Mouse (Mus musculus): ENCODE data around the gene Card14.
"Not testable (repeated sequence)": the region's sequence is repeated elsewhere in the genome, so short reads cannot be mapped to it uniquely, and the experiment has no call there.

Card14 gene

DNA sequence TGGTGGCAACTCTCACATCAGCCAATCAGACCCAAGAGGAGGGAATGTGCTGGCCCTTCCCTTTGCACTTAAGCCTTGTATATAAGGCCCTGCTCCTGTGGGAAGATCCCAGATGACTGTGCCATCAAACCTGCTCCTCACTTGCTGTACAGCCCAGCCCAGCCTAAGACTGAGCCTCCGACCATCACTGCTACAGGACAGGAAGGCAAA is at the start of gene Card14:
TSS of gene Card14 (plus strand) at position 111 of the 210 bp plus-strand sequence.
- no peak for DNase-seq (ENCODE audit: low spot score in 2 of 2)

DNA sequence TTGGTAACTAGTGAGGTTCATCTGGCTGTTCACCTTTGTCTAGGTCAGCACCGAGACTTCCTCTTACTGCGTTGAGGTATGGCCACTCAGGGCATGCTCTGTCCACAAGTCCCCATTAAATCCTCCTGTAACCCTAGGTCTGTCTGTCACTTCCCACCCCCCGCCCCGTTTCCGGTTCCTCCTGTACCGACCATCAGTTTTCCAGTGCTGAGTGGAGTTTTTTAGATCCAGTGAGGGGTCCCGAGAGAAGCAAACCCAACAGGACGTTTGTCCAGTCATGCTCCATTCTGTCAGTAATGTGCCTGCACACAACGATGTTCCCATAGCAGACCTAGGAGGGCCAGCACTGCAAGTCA is 49.4 kb upstream of the Card14 start:
- DNase-seq (ENCODE audit: low spot score in 2 of 2): no peak

DNA sequence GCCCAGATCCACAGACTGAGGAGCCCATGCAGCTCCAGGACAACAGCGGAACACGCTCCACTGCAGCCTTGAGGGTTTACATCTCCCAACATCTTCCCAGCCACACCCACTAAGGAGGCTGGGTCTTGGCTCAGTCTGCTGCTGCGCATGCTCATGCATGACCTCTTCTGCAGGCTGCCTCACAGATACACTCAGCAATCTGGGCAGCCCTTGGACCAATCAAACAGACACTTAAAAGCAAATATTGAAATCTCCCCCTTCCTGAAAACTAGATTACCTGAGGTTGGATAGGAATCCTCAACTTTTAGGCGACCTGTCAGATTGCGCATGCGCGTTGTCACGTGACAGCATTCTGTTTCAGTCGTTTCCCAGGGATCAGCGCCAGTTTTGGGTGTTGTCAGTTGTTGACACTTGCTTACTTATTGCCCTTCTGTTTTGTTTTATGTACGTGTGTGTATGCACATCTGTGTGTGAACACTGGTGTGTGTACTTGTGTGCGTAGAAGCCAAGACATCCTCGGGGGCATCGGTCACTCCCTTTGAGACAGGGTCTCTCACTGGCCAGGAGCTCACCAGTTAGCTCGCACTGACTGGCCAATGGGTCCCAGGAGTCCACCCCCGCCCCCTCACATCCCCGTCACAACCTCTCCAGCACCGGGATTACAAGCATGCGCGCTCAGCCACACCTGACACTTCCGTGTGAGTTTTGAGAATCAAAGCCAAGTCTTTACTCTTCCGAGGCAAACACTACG is 48.8 kb upstream of the Card14 start:
- DNase-seq (ENCODE audit: low spot score in 2 of 2): peak in 1 of 2 experiments; percentile 56

DNA sequence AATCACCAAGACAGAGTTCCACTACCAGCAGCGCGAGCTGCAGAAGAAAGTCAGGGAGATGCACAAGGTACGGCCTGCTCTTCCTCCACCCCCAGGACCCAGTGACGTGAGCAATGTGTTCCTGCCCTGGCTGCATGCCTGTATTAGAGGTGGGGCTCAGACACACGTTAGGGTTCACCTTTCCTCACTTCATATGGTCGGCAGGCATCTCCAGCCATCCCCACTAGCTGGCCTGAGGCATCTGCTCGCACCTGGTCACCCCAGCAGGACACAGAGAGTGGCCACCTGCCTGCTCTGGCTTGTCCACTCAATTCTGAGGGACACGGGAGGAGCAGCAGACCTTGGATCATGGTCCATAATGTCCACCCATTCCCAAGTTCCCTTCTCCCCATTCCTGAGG is 47.6 kb upstream of the Card14 start:
- DNase-seq (ENCODE audit: low spot score in 2 of 2): no peak

DNA sequence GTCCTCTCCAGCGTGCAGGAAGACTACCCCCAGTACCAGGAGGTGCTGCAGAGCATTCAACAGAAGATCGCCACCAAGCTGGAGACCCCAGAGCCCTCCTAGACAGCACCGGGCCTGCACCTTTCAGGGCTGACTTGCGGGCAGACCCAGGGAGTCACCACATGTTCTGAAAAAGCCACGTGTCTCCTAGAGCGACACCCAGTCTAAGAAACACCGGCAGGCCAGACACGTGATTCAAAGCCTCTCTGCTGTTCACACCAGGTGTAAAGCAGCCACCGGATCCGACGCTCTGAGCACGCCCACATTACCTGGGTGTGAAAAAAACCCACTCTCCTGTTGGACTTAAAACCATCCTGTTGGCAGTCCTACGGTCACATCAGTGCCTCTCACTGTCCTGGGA is 43.2 kb upstream of the Card14 start:
- no peak for DNase-seq (ENCODE audit: low spot score in 2 of 2)

DNA sequence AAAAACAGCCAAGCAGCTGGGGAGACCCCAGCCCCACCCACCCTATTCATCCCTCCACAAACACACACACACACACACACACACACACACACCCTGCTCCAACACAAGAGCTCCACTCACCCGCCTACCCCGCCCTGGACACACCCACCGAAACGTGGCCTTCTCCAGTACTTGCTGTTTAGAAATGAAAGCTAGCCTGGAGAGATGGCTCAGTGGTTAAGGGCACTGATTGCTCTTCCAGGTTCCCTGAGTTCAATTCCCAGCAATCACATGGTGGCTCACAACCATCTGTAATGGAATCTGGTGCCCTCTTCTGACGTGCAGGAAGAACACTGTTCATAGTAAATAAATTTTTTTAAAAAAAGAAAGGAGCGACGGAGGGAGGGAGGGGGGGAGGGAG is 41.8 kb upstream of the Card14 start:
- DNase-seq (ENCODE audit: low spot score in 2 of 2): no peak

DNA sequence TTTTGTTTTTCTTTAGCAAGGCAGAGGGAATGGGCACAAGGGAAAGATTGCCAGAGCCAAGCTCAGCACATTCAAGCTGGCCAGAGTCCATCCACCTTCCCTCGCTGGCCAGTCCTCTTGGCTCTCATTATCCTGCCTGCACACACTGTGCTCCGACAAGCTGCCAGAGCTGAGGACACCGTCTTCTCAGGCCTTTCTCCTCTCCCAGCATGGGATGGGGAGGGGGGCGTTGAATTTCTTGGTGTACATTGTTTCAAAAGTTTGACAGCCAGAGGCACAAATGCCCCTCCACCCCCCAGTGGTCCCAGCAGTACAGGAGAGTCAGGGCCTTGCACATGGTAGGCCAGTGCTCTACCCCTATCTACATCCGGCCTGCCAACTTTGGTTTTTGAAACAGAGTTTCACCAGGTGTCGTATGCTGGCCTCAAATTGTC is 40.3 kb upstream of the Card14 start:
- DNase-seq (ENCODE audit: low spot score in 2 of 2): peak; percentile 36 to 66

DNA sequence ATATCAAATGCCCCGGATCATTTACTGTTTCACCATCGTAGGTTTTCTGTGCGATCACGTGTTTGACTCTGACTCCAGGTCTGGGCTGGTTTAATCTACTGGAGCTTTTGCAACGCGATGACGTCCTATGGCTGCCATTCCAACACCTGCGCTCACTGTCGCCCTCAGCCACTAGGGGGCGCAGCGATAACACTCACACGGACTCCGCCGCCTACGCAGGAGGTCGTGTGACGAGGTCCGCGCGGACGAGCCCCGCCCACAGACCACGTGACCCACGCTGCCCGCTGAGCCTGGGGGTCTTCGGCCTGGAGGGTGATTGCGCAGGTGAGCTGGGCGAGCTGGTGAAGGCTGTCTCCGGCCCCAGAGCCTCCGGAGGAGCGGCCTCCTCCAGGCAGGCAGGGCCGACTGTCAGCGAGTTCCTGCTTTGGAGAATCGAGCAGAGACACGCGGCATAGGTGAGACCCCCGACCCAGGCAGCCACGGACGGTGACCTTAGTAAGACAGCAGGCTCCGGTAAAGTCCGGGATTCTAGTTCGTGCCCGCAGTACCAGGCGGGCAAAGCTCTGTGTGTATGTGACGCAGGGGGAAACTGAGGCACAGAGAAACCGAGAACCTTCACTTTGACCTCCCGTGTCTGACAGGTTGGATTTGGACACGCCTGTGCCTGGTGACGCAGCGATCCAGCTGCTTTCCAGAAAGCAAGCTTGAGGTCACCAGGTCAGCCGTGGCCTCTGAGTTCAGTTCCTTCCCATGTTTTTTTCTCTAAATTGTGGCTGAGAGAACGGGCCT is 39.6 kb upstream of the Card14 start, which contains the start of gene Gaa:
TSS of gene Gaa (plus strand) at position 120 of the 789 bp plus-strand sequence.
- peak; percentile 89 to 95 for DNase-seq (ENCODE audit: low spot score in 2 of 2)

DNA sequence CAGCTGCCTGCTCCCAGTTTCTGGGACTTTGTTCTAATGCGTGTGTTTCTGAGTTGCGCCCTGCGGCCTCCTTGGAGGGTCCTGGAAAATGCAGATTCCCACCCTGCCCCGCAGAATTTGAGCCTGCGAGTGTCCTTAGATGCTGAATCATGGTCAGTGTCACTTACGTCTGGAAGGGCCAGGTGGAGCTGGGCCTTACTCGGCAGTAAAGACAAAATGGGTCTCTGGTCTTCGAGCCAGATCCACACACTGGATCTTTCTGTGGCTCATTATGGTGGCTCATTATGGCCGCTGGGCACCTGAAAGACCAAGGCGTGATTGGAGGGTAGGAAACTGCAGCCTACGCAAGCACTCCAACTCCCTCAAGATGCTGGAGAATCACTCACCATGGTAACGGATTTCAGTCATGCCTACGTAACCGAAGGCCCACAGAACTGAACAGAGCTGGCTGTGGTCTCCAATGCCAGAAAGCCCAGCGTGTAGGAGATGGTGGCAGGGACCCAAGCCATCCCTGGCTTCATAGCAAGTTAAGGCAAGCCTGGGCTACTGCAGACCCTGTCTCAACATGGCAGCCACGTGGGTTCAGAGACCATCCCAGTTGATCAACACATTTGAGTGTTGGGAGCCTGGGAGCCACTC is 38.9 kb upstream of the Card14 start:
- DNase-seq (ENCODE audit: low spot score in 2 of 2): peak; percentile 45 to 63

DNA sequence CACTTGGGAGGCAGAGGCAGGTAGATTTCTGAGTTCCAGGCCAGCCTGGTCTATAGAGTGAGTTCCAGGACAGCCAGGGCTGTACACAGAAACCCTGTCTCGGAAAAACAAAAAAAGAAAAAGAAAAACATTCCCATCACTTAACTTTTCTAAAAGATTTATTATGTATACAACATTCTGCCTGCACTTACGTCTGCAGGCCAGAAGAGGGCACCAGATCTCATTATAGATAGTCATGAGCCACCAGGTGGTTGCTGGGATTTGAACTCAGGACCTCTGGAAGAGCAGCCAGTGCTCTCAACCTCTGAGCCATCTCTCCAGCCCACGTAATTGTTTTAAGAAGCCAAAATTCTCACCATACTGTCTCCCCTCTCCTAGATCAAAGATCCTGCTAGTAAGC is 35.1 kb upstream of the Card14 start:
- DNase-seq (ENCODE audit: low spot score in 2 of 2): not testable (repeated sequence)

DNA sequence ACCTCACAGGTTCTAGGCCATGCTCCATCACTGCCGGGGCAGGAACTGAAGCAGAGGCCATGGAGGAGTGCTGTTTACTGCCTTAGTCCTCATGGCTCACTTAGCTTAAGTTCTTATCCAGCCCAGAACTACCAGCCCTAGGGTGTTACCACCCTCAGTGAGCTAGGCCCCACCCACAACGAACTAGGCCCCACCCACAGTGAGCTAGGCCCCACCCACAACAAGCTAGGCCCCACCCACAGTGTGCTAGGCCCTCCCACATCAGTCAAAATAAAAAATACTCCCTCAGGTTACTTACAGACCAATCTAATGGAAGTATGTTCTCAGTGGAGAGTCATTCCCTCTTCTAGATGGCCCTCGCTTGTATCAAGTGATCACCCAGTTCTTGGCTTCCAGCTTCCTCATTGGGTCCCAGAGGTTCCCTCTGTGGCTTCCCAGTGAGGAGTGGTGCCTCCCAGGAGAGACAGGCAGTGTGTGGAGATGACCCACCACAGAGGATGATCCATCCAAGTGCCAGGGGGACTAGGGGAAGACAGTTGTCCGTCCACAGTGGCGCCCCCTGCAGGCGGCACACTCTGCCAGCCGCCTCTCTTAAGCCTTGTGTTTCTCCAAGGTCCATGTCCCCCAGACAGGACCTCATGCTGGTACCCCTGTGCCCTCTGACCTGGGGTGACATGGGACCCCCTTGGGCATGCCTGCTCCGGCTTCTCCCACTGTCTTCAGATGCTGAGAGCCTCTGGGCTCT is 34.2 kb upstream of the Card14 start:
- no peak for DNase-seq (ENCODE audit: low spot score in 2 of 2)

DNA sequence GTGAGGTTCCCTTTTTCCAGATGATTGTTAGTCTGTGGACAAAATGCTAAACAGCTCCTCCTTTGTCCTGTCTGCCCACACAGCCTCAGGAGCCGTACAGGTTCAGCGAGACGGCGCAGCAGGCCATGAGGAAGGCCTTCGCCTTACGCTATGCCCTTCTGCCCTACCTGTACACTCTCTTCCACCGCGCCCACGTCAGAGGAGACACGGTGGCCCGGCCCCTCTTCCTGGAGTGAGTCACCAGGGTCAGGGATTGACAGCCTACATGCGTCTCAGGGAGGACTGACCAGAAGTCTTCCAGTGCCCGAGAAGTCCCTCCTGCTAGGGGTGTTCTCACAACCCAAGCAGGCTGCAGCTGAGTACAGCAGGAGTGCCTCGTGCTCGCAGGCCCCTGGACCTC is 26.5 kb upstream of the Card14 start:
- DNase-seq (ENCODE audit: low spot score in 2 of 2): no peak

DNA sequence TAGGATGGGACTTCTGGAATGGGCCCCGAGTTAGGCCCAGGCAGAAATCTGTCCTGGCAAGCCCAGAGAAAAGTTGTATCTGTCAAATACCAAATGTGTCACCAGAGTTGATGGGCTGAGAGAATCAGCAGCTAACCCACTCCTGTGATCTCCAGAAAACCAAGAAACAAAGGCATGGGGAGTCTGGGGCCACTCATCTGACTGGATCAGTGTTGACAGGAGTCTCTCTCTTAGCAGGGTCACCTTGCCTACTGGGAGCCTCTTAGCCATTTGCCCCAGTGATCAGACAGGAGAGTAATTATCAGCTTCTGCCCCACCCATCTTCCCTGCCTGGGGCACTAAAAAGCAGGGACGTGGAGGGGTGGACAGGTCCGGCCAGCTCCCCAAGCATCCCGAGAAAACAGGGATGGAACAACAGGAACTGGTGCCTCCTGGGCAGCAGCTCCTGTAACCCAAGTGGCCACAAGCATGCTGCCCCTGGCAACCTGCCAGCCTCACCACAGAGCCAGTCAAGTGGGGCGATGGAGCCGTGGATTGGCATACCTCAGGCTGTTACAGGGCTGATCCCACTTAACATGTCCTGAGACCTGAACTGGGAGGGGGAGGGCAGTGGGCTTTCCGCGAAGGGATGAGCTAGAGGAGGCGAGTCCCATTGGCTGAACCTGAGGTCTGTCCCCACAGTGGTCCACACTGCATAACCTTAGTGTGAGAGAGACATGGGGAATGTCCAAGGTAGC is 21.6 kb upstream of the Card14 start:
- no peak for DNase-seq (ENCODE audit: low spot score in 2 of 2)

DNA sequence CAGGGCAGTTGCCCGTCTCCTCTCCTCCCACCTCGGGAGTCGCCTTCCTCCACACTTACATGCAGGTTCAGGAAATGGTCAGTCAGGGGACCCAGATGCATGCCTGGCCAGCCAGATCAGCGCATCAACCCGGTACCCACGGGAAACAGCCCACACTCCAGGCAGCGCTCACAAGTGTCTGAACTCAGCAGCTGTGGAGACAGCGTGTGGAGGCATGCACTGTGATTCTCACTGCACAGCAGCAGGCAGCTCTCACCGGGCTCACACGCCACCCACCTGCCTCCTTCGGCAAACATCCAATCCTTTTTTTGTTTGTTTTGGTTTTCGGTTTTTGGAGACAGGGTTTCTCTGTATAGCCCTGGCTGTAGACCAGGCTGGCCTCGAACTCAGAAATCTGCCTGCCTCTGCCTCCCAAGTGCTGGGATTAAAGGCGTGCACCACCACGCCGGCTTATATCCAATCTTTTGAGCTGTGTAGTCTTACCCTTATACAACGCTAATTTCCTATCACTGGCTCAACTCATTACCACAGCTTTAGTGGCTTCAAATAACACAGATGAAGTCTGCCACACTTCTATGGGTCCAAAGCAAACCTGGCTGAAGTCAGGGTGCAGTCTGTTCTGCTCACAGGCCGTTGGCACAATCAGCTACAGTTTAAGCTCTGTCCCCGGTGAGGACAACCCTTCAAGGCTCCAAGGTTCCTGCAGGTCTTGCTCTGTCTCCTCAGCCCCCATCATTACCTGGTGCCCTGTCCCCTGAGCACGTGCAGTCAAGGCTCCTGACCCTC is 20.2 kb upstream of the Card14 start:
- no peak for DNase-seq (ENCODE audit: low spot score in 2 of 2)

DNA sequence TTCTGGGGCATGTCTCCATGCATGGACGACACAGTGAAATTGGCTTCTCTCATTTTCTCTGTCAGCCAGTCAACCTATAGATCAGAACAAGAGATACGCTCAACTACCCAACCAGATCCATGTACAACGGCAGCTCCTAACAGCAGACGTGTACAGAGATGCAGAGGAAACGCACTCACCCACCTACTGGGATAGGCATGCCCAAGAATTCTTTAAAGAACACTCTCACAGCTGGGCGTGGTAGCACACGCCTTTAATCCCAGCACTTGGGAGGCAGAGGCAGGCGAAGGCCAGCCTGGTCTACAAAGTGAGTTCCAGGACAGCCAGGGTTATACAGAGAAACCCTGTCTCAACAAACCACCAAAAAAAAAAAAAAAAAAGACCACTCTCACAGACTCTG is 14.7 kb upstream of the Card14 start:
- DNase-seq (ENCODE audit: low spot score in 2 of 2): not testable (repeated sequence)

DNA sequence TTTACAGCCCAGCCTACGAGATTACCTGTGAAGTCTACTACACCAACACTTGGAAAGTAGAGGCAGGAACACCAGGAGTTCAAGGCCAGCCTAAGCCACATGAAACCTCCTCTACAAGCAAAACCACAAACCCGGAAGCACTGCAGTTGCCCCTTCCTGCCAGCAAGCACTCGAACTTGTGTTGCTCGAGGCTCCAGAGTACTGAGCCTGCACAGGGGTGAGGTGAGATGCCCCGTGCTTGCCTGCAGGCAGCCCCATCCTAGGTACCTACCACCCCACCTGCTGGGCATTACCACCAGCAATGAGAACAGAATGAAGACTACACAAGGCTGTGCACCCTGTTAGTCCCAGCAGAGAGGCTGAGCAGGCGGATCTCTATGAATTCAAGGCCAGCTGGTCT is 9.6 kb upstream of the Card14 start:
- DNase-seq (ENCODE audit: low spot score in 2 of 2): no peak

DNA sequence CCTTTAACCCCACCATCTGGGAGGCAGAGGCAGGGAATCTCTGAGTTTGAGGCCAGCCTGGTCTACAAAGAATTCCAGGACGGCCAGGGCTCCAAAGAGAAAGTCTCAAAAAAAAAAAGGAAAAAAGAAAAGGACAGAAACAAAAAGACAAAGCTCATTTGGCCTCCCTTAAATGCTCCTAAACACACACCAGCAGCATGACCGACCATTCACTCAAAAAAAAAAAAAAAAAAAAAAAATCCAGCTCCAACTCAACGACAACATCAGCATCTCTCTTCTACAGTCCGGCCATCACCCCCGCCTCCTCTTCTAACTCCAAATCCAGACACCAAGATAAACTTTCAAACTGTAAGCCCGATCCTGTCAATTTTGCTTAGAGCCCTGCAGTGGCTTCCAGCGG is 8.7 kb upstream of the Card14 start:
- DNase-seq (ENCODE audit: low spot score in 2 of 2): no peak

DNA sequence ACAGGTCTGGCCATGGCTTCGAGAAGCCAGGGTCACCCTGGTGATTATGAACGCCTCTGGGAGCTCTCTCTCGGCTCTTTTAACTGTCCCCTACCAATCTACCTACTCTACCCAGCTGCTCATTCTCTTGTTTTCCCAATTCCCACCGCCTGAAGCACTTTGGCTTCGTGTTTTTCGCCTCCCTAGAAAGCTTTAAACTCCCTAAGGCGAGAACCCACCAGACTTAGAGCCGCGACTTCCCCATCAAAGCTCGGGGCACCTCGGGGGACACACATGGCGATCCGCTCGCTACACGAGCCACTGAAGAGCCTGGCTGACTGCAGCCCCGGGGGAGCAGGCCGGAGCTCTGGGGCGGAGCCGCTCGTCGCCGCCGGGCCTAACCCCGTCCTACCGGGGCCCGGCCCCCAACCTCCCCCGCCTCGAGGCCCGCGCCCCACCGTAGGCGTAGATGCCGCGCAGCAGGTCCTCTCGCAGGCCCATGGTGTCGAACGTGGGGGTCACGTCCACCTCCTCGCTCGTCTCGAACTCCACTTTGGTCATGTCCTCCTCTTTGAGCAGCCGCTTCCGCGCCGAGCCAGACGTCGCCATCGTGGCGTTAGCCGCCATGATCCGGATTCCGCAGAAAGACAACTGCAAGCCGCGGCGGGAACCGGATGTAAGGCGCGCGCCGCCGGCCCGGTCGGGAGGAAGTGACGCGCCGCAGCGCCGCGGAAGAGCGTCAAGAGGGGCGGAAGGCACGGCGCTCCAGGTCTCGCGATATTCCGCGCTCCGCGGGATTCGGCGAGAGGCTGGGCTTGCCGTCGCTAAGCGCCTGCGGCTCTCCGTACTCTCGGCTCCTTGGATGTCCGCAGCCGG is 8.0 kb upstream of the Card14 start, which contains the start of gene Eif4a3:
TSS of gene Eif4a3 (minus strand) at position 699 of the 855 bp plus-strand sequence.
- peak; percentile 86 to 95 for DNase-seq (ENCODE audit: low spot score in 2 of 2)

DNA sequence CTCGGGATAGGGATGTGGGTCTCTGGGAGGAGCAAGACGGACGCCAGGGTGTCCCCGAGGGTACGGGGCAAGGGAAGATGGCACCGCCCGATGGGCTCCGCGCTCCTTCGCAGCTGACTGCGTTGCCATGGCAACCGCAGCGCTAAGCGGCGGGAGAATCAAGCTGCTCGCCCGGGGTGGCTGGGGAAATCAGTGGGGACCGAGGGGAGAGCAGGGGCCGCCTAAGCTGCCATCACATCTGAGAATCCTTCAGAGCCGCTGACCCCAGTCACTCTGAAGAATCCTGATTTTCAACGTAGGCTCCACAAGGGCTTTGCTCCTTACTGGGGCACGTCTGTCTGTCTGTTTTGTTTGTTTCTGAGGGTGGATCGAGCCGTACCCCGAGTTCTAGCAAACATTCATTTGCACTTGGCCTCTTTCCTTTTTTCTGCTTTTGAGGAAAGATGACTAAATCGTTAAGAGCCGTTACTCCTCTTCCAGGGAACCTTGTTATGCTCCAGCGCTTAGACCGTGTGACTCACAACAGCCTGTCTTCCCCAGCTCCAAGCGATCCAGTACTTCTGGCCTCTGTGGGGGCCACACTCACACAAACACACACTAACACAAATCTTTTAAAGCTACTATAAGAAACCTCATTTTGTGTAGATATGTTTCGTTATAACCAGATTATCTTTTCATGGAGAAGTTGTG is 7.2 kb upstream of the Card14 start:
- DNase-seq (ENCODE audit: low spot score in 2 of 2): no peak
